Mouse (Mus musculus) R1 (cell line): ENCODE measurements around the gene Slc26a6.

Source experiments
- DNase-seq: peaks from one replicate; pipeline ENCODE4 v3.0.0-alpha.2; 2018; ENCODE audit warnings: low read depth, low spot score

Slc26a6 gene

GRCm38 (mm10) chr9:108845390-108845789, 7.7 kb upstream of the Slc26a6 start:
- no peak for DNase-seq

DNA sequence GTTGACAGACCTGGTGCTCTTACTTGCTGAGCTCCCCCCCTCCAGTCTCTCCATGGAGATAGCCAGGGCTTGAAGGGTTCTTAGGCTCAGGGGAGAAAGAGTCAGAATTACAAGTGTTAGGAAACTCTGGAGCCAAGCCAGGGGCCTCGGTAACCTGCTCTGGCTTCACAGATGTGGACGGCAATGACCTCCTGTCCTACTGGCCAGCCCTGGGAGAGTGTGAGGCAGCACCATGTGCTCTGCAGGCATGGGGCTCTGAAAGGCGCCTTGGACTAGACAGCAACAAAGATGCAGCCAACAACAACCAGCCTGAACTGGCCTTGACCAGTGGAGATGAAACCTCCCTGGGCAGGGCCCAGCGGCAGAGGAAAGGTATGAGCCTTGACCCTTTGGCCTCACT, 5.7 kb upstream of the Slc26a6 start:
- no peak for DNase-seq

DNA sequence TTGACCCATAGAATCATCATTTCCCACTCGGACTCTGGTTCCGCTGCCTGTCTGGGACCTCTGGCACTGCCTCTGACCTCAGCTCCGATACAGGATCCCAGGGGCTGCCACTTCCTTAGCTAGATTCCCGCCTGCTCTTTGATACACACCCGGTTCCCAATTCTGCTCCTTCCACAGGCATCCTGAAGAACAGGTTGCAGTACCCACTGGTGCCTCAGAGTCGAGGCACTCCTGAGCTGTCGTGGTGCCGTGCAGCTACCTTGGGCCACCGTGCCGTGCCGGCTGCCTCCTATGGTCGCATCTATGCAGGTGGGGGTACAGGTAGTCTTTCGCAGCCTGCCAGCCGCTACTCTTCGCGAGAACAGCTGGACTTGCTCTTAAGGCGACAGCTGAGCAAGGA, 4.7 kb upstream of the Slc26a6 start:
- DNase-seq = peak; percentile 50

DNA sequence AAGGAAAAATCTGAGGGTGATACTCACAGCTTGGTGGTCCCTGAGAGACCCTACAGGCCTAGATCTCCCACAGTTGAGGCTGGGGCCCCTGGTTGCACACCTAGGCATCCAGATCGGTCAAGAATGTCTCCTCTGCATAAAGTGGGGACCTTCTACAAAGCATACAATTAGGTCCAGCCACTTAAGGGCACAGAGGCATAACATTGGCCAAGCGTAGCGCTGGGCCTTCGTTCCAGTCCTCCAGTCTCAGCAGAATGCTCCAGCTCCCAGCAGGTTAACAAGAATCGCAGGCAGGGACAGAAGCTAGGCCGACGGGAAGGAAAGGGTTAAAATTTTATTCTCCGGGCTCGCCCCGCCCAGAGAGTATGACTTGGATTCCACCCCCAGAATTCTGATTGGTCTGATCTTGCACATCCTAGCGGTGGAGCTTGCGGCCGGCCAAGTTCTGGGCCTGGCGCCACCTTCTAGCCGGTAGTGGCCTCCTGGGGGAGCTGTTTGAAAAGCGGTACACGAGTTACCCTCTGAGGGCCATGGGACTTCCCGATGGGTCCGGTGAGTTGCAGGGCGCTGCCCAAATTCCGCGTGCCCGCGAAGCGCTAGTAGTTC, 655 bp downstream of the Slc26a6 start:
- peak; percentile 98 for DNase-seq

DNA sequence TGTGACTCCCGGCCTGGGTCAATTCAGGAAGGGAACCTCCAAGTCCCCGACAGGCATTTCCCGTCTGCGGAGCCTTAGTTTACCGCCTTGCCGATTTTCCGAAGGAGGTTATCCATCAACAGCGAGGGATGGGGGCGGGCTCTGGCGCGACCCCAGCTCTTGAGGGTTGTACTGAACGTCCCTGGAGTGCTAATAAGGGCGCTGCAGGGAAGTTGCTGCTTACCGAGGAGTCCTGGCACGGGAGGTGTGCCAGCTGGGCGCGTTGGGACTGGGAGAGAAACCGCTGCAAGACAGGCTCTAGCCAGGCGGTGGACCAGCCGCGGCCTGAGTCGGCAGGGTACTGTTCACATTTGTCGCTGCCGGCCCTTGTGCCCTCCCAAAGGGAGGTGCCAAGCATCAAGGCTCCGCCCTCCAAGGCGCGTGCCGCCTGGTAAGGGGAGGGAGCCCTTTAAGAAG, 1.2 kb downstream of the Slc26a6 start:
- peak; percentile 95 for DNase-seq

DNA sequence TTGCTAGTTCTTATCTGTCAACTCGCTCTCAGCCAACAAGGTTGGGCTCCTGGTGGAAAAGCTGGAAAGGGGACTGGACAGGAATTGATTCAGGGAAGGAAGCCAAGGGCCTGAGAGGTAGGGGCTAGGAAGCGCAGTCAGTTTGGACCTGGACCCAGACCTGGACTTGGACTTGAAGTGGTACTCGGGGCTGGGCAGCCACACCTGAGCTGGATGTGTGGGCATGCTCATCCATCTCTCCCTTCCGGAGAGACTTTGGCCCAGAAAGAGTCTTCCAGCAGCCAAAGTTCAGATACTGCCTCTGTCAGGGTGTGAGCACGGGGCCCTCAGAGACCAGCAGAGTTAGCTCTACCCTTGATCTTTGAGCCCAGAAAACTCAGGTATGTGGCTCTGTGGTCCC, 2.3 kb downstream of the Slc26a6 start:
- no peak for DNase-seq

GRCm38 (mm10) chr9:108858792-108859527, 5.9 kb downstream of the Slc26a6 start:
- DNase-seq = no peak

GRCm38 (mm10) chr9:108912308-108912707, 59.2 kb downstream of the Slc26a6 start:
- DNase-seq = no peak

- no peak for DNase-seq
These were observed 60.1 kb downstream of the Slc26a6 start for GRCm38 (mm10) chr9:108913161-108913560.

GRCm38 (mm10) chr9:108913621-108914020, 60.5 kb downstream of the Slc26a6 start:
- no peak for DNase-seq

- DNase-seq = no peak
These were observed 61.4 kb downstream of the Slc26a6 start, which contains the start of gene Tmem89 for GRCm38 (mm10) chr9:108914491-108914890. Gene Tmem89, plus strand, starts transcription at chr9:108914619.

DNA sequence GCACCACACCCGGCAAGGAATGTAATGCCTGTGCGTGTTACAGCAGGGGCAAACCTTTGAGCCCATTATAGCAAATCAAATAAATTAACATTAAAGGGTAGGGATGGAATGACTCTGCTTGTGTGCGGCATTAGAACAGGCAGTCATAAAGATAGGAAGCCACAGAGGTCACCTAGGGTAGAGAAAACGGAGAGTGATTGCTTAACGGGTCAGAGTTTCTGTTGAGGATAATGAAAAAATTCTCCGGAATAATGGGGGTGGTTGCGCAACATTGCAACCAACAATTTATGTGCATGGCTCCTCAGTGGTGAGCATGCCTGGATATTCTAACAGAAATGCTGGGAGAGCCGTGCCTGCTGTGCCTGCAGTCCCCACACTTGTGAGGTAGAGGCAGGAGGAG, 72.8 kb downstream of the Slc26a6 start:
- no peak for DNase-seq

DNA sequence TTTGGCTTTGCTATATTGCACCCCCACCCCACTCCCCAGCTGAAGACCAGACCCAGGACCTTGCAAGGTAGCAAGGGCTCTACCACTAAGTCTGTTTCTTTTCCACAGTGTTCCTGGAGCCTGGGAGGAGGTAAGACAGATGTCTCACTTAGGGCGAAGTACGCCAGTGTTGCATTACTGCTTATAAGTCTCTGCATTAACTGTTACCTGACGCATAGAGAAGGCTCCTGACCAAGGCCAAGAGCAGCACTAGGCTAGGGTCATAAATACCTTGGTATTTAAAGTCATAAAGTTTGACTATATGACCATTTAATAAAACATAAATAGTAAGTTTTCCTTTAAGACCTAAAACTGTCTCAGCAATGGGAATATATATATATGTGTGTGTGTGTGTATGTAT, 75.3 kb downstream of the Slc26a6 start:
- DNase-seq = no peak

DNA sequence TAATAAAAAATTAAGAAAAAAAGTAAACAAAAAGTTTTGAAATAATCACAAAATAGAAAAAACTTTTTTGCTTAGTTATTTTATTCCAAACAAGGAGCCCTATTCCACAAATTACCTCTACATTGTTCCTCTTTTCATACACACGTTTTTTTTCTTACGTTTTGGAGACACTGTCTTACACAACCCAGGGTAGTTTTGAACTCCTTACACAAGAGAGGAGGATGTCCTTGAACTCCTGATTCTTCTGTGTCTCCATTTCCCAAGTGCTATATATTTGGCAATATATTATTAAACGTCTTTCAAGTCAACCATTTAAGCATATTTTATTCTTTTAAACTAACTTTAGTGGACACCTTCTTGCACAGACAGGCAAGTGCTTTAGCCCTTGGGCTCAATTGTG, 82.9 kb downstream of the Slc26a6 start:
- DNase-seq = no peak

DNA sequence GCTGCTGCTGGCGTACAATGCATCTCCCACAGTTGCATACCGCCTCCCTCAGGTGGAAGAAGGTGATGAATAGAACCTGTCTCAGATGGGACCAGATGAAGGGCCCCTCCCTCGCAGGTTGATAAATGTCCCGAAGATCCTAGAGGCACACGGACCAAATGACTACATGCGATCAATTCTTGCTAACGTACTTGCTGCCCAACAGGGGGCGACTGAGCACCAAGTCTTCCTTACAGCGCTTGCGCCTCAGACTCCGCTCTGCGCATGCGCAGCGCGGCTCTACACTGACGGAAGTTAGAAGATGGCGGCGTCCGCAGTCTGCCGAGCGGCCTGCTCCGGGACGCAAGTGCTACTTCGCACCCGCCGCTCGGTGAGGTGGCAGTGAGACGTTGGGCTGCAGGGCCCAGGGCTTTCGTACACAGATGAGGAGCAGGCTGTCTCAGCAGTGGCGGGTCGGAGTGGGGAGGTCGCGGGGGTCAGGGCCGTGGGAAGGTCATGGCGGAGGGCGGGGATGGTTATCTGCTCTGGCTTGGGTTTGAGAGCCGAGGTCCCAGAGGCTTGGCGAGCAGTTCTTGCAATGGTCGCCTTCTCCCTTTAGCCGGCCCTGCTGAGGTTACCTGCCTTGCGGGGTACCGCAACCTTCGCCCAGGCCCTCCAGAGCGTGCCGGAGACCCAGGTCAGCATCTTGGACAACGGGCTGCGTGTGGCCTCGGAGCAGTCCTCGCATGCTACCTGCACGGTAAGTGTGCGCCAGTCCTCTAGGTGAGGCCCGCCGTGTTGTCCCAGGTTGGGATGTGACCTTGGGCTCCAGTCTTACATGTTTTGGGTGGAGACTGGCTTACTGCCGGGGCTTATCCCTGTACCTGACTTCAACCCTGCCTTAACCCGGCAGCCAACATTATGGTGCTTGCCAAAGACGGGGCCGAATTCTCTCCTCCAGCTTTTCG, 83.6 kb downstream of the Slc26a6 start, which contains the start of gene Uqcrc1:
TSS of gene Uqcrc1 (plus strand) at position 216 of the 947 bp plus-strand sequence.
- DNase-seq = peak; percentile 99

GRCm38 (mm10) chr9:108945111-108945510, 92.0 kb downstream of the Slc26a6 start:
- no peak for DNase-seq

- DNase-seq = no peak
These were observed 92.5 kb downstream of the Slc26a6 start for GRCm38 (mm10) chr9:108945608-108946007.

DNA sequence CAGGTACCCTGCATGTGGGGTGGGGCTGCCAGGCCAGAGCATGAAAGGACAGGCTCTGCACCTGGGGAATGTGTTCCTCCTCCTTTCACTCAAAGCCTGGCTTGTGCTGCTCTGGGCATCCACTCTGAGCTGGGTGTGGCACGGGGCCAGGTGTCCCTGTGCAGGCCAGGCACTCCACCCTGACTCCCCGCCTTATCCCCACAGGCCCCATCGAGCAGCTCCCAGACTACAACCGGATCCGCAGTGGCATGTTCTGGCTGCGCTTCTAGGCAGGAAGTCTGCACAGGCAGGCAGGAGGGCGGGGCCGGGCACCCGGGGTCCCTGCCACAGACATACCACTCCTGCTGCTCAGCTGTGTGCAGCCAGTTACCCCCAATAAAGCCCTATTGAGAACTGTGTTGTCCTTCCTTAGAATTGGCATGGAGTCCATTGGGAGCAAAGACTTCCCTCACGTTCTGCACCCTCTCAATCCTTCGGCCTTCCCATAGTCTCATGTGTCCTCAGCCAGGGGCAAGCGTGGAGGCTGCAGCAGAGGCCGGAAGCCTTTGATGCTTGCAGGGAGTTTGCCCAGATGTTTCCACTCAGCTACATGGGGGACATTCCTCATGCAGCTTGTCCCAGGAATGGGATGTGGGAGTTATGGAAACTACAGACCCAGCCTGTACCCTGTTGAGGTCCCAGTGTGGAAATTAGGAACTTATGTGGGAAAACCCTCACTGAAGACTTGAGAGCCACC, 96.3 kb downstream of the Slc26a6 start:
- no peak for DNase-seq

DNA sequence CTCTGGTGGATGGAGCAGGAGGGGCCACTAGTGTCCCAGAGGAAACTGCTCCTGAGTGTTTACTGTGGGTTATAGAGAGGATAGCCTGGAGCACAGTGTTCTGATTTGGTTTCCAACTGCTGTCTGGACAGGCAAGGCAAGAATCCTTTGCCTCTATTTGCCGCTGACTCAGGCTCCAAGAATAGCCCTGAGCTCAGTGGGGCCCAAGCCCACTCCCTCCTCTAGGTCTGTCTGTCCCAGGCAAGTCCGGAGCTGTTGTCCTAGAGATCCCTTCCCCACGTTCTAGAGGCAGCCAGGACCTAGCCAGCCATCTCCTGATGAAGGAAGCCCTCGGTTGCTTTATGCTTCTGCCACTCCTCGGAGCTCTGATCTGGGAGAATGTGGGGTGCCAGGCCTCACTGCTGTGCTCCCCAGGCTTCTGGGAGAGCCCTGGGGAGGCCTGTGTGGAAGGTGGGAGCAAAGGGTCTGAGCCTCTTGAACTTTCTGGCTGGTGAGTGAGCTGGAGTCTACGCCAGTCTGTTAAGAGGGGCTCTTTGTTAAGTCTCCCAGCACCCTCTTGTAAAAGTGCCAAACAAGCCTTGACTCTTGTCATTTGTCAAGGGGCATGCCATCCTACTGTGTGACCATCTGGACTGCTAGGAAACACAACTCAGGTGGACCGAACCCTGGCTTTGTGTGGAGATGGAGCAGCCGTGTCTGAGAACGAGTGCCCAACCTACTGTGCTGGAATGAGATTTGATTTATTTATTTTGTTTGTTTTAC, 97.1 kb downstream of the Slc26a6 start:
- DNase-seq = no peak

DNA sequence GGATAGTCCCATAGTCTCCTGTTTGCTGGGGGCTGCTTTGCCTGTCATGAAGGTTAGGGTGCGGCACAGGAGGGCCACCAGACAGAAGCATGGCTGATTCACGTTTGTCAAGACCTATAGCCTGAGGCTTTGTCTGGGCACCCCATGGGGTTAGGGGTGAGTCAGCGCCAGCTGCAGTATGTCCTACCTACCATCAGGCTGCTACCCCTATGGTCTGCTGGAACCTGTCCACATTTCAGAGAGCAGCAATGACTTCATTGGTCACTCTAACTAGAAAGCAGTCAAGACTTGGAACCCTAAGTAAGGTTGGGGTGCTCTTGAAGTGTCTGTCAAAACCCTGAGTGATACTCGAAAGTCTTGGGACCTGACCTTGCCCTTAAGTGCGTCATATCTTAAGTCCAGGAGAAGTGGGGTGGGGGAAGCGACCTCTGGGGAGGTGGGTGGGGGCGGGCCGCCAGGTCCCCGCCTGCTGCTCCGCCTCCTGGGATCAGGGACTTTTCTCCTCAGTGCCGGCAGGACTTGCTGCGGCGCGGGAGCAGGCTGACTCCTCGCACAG, 100.1 kb downstream of the Slc26a6 start, which contains the start of gene Col7a1:
TSS of gene Col7a1 (plus strand) at position 506 of the 556 bp plus-strand sequence.
- DNase-seq = peak; percentile 46
